26 mouse cellular contexts compared by ENCODE assay signal in the genomic region with DNA sequence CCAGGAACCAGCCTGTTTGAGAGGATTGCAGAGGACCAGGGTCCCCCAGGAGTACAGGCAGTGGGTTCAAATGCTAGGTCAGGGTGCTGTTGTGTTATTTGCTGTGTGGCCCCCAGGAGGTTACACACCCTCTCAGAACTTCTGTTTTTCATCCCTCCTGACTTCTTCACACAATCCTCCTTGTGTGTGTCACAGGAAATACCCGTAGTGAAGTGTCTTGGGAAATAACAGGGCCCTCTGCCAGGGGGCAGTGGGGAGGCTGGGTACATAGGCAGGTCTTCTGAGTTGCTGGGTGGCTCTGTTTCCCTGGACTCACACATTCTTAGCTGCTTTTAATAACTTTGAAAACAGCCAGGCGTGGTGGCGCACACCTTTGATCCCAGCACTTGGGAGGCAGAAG. TPM values are rescaled to one million over a fixed set of nuclear protein-coding genes. Genes with fewer than 3 reads are reported as not detected.
"Had no signal": no experiment of that assay in that cellular context is flagged by ENCODE, and none has a peak within 500 bp of the region (broad histone marks: within the 10 kb centered on the region; RNA-seq: fewer than 3 reads in every experiment).

No protein-coding gene starts in this region.

- H3K27ac ChIP-seq: liver, embryonic 13.5 days; liver, embryonic 15.5 days; lung, embryonic 15.5 days; macrophage; midbrain, embryonic 13.5 days; midbrain, embryonic 15.5 days; neural tube, embryonic 13.5 days; neural tube, embryonic 15.5 days had no signal

- H3K9me3 ChIP-seq: liver, embryonic 13.5 days; liver, embryonic 15.5 days; lung, embryonic 15.5 days; midbrain, embryonic 13.5 days; midbrain, embryonic 15.5 days; neural tube, embryonic 13.5 days; neural tube, embryonic 15.5 days had no signal

- H3K9ac ChIP-seq: liver, embryonic 13.5 days; liver, embryonic 15.5 days; liver, postnatal 0 days; lung, embryonic 15.5 days; midbrain, embryonic 13.5 days; midbrain, embryonic 15.5 days; neural tube, embryonic 13.5 days; neural tube, embryonic 15.5 days had no signal

- H3K27me3 ChIP-seq: lung, embryonic 15.5 days; midbrain, embryonic 15.5 days; neural tube, embryonic 13.5 days had no signal

- H3K4me1 ChIP-seq: liver, embryonic 13.5 days; liver, embryonic 15.5 days; lung, embryonic 15.5 days; megakaryocyte, embryonic 14.5 days; midbrain, embryonic 13.5 days; midbrain, embryonic 15.5 days; neural tube, embryonic 13.5 days; neural tube, embryonic 15.5 days had no signal

- H3K36me3 ChIP-seq: liver, embryonic 13.5 days; liver, embryonic 15.5 days; lung, embryonic 15.5 days; midbrain, embryonic 13.5 days; midbrain, embryonic 15.5 days; neural tube, embryonic 13.5 days; neural tube, embryonic 15.5 days had no signal

- DNase-seq: liver, embryonic 13.5 days; liver, postnatal 0 days; lung, adult 2 months; lung, postnatal 14 days; lung, postnatal 36 days; retina, postnatal 1 day; right cerebral cortex, adult 18-20 months; right cerebral cortex, postnatal 25 days; right cerebral cortex, postnatal 4 days; spleen, adult 18-20 months; thymus, postnatal 25 days; thymus, postnatal 4 days had no signal

- ATAC-seq: liver, postnatal 0 days; lung, postnatal 0 days; midbrain, embryonic 13.5 days; midbrain, embryonic 15.5 days had no signal

- H3K4me2 ChIP-seq: liver, embryonic 13.5 days; liver, embryonic 15.5 days; lung, embryonic 15.5 days; midbrain, embryonic 11.5 days; midbrain, embryonic 13.5 days; midbrain, embryonic 15.5 days; neural tube, embryonic 13.5 days; neural tube, embryonic 15.5 days had no signal

- H3K4me3 ChIP-seq: liver, embryonic 13.5 days; liver, embryonic 15.5 days; lung, embryonic 15.5 days; megakaryocyte, embryonic 14.5 days; midbrain, embryonic 13.5 days; midbrain, embryonic 15.5 days; myocyte; neural tube, embryonic 13.5 days; neural tube, embryonic 15.5 days had no signal

RNA-seq across cellular contexts. Expression of gene Muc3a, which starts 6.9 kb away (rescaled TPM):
- polyA plus RNA-seq: lung, postnatal 0 days; macrophage; midbrain, embryonic 11.5 days; midbrain, embryonic 13.5 days; myocyte had no signal

RNA-seq across cellular contexts. Expression of gene Muc3, which starts 56.2 kb away (rescaled TPM):
- polyA plus RNA-seq: liver, embryonic 13.5 days; liver, embryonic 15.5 days; liver, postnatal 0 days; lung, adult 2 months; lung, embryonic 15.5 days; lung, postnatal 0 days; macrophage; midbrain, embryonic 11.5 days; midbrain, embryonic 13.5 days; midbrain, embryonic 15.5 days; myocyte; neural tube, embryonic 11.5 days; neural tube, embryonic 13.5 days; neural tube, embryonic 15.5 days; stomach, embryonic 14.5 days; urinary bladder, adult 2 months had no signal
